Mouse (Mus musculus): Measurements from ENCODE around the gene She.
"Not testable (repeated sequence)": the region's sequence is repeated elsewhere in the genome, so short reads cannot be mapped to it uniquely, and the experiment has no call there.

Gene She
- long read RNA-seq, experiment 1, partial matches to known transcripts: 1 of 1 reads
- long read RNA-seq, experiment 1, other reads (novel, unspliced or antisense): 0 of 1 reads
- long read RNA-seq, experiment 2, full-length matches to known transcripts: 3 of 3 reads
- long read RNA-seq, experiment 2, partial matches to known transcripts: 0 of 3 reads
- long read RNA-seq, experiment 2, other reads (novel, unspliced or antisense): 0 of 3 reads

GRCm38 (mm10) chr3:89830815-89831591, at the start of gene She:
Gene She (plus strand): TSS chr3:89831370.
- intact Hi-C loops (cut with DNase I): no loop called here

- intact Hi-C loops (cut with DNase I): no loop called here
Observed at GRCm38 (mm10) chr3:89781640-89782039, 49.5 kb upstream of the She start.

DNA sequence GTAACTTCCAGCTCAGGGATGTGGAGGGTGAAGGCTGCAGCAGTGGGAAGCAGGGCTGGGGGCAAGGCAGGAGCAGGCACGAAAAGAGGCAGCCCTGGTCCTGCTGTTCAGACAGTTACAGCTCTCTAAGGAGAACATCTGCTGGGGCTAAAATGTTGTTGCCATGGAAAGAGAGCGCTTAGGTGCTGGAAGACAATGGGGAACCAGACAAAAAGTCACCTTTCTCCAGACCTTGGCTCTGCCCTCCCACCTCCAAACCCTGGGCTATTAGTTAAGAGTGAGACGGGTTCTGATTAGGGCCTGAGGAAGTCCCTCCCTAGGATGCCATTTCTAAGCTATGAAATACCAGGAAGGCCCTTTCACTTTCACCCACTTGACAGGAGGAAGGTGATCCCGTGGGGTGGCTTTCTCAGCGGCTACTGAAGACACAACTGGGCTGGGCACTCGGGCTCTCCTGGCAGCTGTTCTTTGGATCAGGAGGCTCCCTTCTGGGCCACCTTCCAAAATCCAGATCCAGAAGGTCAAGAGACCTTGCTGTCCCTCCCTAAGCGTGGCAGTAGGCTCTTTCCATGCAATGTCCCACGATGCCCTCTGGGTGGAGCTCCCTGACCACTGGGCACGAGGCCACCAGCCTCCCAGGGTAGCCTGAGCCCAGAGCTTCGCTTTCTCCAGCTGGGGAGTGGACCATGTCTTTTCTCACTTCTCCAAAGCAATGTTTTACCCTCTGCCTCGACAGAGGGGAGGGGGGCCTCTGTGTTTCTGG, 46.0 kb upstream of the She start:
- intact Hi-C loops (cut with DNase I): loop anchor here (5.0 kb wide), 1 partner anchor 72 kb away; no protein-coding TSS in a partner anchor

- intact Hi-C loops (cut with DNase I): loop anchor here (5.0 kb wide), 1 partner anchor 71 kb away; no protein-coding TSS in a partner anchor
Observed at GRCm38 (mm10) chr3:89786275-89786674, 44.9 kb upstream of the She start.

DNA sequence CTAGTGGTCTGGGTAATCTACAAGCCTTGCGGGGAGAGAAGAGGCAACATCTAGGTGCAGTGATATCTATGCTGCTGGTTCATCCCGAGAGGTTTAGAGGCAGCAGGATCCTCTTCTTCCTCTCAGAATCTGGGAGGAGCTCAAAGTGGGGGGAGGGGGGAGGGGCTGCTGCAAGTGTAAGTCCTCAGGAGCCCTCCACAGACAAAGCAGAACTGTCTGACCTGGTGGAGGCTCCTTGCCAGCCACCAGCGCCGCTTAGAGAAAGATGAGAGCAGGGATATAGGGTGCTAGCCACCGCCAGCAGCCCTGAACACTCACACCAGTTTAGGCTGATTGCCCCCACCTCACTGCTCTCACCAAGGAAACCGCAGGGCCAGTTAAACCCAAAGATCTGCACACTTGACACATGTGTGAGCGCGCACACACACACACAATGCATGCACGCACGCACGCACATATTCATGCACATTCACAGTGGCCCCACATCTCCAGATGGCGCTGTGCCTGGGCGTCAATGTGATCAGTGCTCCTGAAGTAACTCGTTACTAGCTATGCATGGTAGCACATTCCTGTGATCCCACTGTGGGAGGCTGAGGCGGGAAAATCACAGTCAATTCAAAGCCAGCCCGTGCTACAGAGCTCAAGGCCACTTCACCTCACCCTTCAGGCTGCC, 42.4 kb upstream of the She start:
- intact Hi-C loops (cut with DNase I): loop anchor here (5.0 kb wide), 1 partner anchor 68 kb away; no protein-coding TSS in a partner anchor

- intact Hi-C loops (cut with DNase I): no loop called here
Observed at GRCm38 (mm10) chr3:89794616-89795015, 36.6 kb upstream of the She start.

- intact Hi-C loops (cut with DNase I): no loop called here
Observed at GRCm38 (mm10) chr3:89795746-89796145, 35.4 kb upstream of the She start.

DNA sequence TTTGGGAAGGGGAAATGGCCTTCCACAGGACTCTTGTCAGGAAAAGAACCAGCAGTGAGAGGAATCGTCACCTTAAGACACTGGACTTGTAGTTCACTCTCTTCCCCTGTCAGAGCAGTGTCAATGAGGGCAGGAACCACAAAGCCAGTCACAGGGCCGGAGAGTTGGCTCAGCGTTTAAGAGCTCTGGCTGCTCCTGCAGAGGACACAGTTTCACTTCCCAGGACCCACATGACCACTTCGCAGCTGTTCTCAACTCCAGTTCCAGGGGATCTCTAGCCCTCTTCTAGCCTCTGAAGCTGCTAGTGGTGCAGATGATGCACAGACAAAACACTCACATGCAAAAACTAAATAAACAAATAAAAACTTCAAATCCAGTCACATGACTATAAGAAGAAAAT, 34.8 kb upstream of the She start:
- intact Hi-C loops (cut with DNase I): no loop called here

DNA sequence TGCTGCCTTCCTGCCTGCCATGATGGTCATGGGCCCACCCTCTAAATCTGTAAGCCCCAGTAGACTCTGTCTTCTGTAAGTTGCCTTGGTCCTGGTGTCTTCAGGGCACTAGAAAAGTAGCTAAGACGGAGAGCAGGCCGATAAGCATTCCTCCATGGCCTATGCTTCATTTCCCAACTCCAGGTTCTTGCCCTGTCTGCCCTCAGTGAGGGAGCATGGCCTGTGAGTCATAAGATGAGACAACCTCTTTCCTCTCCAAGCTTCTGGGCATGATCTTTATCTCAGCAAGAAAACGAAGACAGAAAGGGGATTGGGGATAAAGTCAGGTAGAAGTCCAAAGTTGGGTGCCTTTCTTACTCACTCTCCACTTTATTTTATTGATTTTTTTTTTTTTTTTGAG, 32.7 kb upstream of the She start:
- intact Hi-C loops (cut with DNase I): no loop called here

DNA sequence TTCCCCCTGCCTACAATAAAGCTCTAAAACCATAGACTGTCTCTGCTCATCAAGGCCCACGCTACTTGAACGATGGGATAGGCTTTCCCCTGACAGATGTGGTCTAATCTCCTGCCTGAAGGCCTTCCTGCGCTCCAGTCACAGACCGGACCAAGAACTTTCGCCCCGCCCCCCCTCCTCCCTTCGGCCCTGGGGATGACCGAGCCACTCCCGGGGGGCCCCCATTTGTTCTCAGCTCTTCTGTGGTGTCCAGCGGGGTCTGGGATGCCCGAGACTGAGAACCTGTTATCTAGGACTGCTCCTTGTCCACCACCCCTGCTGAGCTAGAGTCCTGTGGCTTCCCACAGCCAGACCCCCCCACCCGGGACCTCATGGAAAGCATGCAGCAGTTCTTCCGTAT, 31.7 kb upstream of the She start:
- intact Hi-C loops (cut with DNase I): no loop called here

DNA sequence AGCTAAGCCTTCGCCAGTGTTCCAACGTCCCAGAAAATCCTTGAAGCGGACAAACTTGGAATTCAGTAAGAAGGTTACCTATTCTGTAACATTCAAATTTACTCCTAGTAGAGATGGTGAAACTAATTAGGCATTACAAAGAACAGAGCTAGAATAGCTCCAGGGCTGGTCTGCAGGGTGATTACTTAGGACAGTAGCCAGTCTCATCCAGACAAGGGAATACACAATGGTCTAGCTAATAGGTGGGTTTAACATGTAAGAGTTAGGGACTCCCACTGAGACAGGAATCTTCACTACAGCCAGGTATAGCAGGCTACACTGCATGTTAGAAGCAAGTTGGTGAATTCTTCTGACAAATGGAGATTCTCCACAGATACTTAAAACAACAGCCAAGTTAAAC, 31.1 kb upstream of the She start:
- intact Hi-C loops (cut with DNase I): not testable (repeated sequence)

DNA sequence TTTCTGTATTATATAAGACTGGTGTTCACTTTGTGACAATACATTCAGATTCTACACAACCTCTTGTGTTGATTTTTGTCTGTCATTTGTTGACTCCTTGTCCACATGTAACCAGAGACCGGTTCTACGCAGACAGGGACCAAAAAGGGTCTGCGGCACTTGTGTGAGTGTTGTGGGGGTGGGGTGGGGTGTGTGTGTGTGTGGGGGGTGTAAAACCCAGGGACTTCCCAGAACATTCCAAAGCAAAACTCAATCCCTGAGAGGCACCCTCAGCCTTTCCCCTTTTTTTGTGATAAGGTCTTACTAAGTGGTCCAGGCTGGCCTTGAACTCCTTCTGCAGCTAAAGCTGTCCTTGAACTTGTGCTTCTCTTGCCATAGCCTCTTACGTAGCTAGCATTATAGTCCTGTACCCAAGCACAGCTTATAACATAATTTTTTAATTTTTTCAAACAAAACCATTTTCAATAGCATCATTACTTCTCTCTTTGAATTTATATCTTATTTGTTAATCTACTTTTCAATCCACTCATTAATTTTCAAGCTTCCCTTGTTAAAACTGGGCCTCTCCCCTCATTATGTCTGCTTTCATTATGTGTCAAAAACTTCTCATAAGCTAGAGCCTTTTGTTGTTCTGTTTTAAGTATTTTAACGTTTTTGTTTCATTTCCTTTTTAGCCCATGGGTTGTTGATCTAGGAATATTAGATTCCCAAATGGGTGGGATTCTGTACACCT, 30.2 kb upstream of the She start:
- intact Hi-C loops (cut with DNase I): no loop called here

- intact Hi-C loops (cut with DNase I): no loop called here
Observed at GRCm38 (mm10) chr3:89801507-89801847, 29.7 kb upstream of the She start.

GRCm38 (mm10) chr3:89802876-89803275, 28.3 kb upstream of the She start:
- intact Hi-C loops (cut with DNase I): no loop called here

DNA sequence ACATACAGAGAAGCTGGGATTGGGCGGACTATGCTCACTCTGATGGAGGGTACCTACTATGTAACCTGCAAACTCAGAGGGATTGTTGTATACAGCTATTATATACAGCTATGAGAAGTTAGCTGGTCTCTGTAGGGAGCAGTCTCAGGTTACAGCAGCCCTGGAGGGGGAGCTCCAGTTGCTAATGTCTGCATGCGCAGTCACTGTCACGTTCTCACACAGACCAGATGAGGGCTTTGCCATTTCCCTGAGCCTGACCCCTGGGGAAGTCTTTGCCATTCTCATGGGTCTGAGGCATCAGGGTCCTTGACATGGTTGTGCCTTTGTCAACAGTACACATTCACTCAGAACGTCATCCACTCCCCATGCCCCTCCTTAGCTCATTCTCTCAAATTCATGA, 26.0 kb upstream of the She start:
- intact Hi-C loops (cut with DNase I): no loop called here

DNA sequence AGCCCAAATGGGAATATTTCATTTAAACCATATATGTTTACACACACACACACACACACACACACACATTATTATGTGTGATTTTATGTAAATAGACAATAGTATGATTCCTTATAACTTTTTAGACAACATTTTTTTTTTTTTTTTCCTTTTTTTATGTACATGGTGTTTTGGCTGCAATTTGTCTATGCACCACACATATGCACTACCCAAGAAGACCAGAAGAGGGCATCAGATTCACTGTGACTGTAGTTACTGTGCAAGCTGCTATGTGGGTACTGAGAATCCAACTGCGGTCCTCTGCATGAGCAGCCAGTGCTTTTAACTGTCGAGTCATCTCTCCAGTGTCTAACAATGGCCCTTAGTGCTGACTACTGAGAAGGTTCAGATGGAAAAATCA, 24.4 kb upstream of the She start:
- intact Hi-C loops (cut with DNase I): no loop called here

- intact Hi-C loops (cut with DNase I): no loop called here
Observed at GRCm38 (mm10) chr3:89807171-89807570, 24.0 kb upstream of the She start.

- intact Hi-C loops (cut with DNase I): no loop called here
Observed at GRCm38 (mm10) chr3:89807881-89808280, 23.3 kb upstream of the She start.

GRCm38 (mm10) chr3:89808638-89809037, 22.5 kb upstream of the She start:
- intact Hi-C loops (cut with DNase I): no loop called here

DNA sequence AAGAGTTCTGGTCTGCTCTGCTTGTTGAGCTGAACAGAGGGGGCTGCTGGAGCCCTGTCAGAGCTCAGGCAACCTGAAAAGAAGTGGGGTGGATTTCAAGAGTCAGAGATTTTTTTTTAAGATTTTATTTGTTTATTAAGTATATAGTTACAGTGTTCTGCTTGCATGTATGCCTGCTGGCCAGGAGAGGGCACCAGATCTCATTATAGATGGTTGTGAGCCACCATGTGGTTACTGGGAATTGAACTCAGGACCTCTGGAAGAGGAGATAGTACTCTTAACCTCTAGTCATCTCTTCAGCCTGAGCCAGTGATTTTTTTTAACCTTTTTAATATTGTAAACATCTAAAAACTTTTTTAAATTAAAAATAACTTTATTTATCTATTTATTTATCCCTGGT, 20.3 kb upstream of the She start:
- intact Hi-C loops (cut with DNase I): no loop called here

GRCm38 (mm10) chr3:89812166-89812565, 19.0 kb upstream of the She start:
- intact Hi-C loops (cut with DNase I): no loop called here

Data from adrenal gland (tissue).